Comparison of ENCODE assay signal across 8 mouse cellular contexts in the genomic region with DNA sequence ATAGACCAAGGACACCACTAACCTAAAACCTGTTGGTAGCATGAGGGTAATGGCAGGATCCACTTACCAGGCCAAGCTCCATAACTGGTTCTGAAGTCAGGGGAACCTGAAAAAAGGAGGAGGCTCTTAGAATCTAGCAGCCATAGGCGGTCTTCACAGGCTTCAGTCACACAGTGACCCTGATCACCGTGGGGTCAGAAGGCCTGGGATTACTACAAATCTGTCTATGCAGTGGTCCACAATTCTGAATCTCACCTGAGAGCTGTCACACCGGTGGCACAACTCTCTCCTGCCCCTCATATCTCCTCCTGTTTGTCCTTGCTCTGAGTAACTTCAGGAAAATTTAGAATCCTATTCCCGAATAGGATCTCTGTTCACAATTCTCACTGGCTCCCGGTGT. TPM values are rescaled to one million over a fixed set of nuclear protein-coding genes. Genes with fewer than 3 reads are reported as not detected.
DNase-seq lines count a peak whose midpoint lies in the region; ATAC-seq and TF ChIP-seq lines count a peak whose summit lies in the region.

No protein-coding gene starts in this region.

- DNase-seq in heart, adult 9 months (ENCODE audit: low spot score in 2 of 2), result no peak
- DNase-seq in ES-E14 (ENCODE audit: low read depth, low spot score), result no peak
- no peak for DNase-seq in liver, embryonic 14.5 days (ENCODE audit: low read depth in 3 of 3, low spot score in 3 of 3)
- no peak for DNase-seq in gastrocnemius, adult 18-20 months (ENCODE audit: low spot score)
- no peak for DNase-seq in T-cell, adult 2 months (ENCODE audit: low spot score)
- no peak for DNase-seq in B cell, adult 2 months

- WGBS in heart, embryonic 13.5 days, result 52% methylated on average over 5 of the region's 5 CpGs
- WGBS in forebrain, embryonic 13.5 days, result 55% methylated on average over 5 of the region's 5 CpGs
- 50% methylated on average over 5 of the region's 5 CpGs for WGBS in liver, embryonic 14.5 days (ENCODE audit: insufficient replicate concordance)

- peaks cover 15% of the 10 kb centered on the region for H3K36me3 ChIP-seq in heart, embryonic 13.5 days
- H3K36me3 ChIP-seq in ES-E14 (ENCODE audit: control insufficient read depth, insufficient read depth, low read length, poor library complexity, severe bottlenecking), result no peaks in the 10 kb centered on the region
- H3K36me3 ChIP-seq in forebrain, embryonic 13.5 days (ENCODE audit: poor library complexity, severe bottlenecking), result peaks cover 24% of the 10 kb centered on the region
- H3K36me3 ChIP-seq in liver, embryonic 14.5 days (replicated peaks; ENCODE audit: control insufficient read depth, insufficient read depth, low read depth), result no peaks in the 10 kb centered on the region

- no peaks in the 10 kb centered on the region for H3K27me3 ChIP-seq in heart, embryonic 13.5 days (replicated peaks)
- H3K27me3 ChIP-seq in forebrain, embryonic 13.5 days, result no peaks in the 10 kb centered on the region
- no peaks in the 10 kb centered on the region for H3K27me3 ChIP-seq in liver, embryonic 14.5 days (ENCODE audit: control insufficient read depth, insufficient read depth, low read length)

- peaks cover 11% of the 10 kb centered on the region for H3K4me1 ChIP-seq in heart, embryonic 13.5 days
- 0 out of 4 replicates have a peak, but pooled peaks cover 0 to 2% of the 10 kb centered on the region in 2 experiments for H3K4me1 ChIP-seq in ES-E14 (ENCODE audit: control insufficient read depth in 2 of 2, insufficient read depth in 2 of 2, low read length in 2 of 2, poor library complexity in 1 of 2)
- H3K4me1 ChIP-seq in forebrain, embryonic 13.5 days, result peaks cover 11% of the 10 kb centered on the region
- peaks cover 0 to 3% of the 10 kb centered on the region in 2 experiments; a peak in 1 of 4 replicates for H3K4me1 ChIP-seq in liver, embryonic 14.5 days (replicated peaks; ENCODE audit: control insufficient read depth in 2 of 2, insufficient read depth in 2 of 2, low read length in 1 of 2)

- peak overlapping the region; percentile 77 for H3K4me2 ChIP-seq in heart, embryonic 13.5 days
- H3K4me2 ChIP-seq in forebrain, embryonic 13.5 days, result peak overlapping the region; percentile 72
- peak overlapping the region; percentile 68 for H3K4me2 ChIP-seq in liver, embryonic 14.5 days (ENCODE audit: low read depth)

- H3K27ac ChIP-seq in heart, embryonic 13.5 days (replicated peaks), result peak overlapping the region; percentile 59
- H3K27ac ChIP-seq in ES-E14 (ENCODE audit: insufficient read depth, low read depth, low read length, poor library complexity, severe bottlenecking), result no peak overlapping the region
- H3K27ac ChIP-seq in forebrain, embryonic 13.5 days, result no peak overlapping the region
- no peak overlapping the region for H3K27ac ChIP-seq in liver, embryonic 14.5 days

- no peaks in the 10 kb centered on the region for H3K9me3 ChIP-seq in heart, embryonic 13.5 days
- no peaks in the 10 kb centered on the region for H3K9me3 ChIP-seq in ES-E14 (ENCODE audit: control insufficient read depth, insufficient read depth, low read depth, low read length)
- H3K9me3 ChIP-seq in forebrain, embryonic 13.5 days (replicated peaks), result no peaks in the 10 kb centered on the region
- no peaks in the 10 kb centered on the region for H3K9me3 ChIP-seq in liver, embryonic 14.5 days (ENCODE audit: control insufficient read depth, low read length)

- H3K9ac ChIP-seq in heart, embryonic 13.5 days, result peak overlapping the region; percentile 89
- H3K9ac ChIP-seq in ES-E14 (ENCODE audit: insufficient read depth, low read depth, low read length, poor library complexity, severe bottlenecking), result no peak overlapping the region
- H3K9ac ChIP-seq in forebrain, embryonic 13.5 days, result peak overlapping the region; percentile 79
- H3K9ac ChIP-seq in liver, embryonic 14.5 days (replicated peaks), result peak overlapping the region; percentile 65

- in situ Hi-C loops in ES-E14 (cut with MboI; ENCODE audit: low sequenced_read_pairs in 2 of 2, unreplicated experiment in 2 of 2), result no loop called here

- no peak for TF ChIP-seq EP300 in liver, embryonic 14.5 days (IDR thresholded peaks at IDR 0.05; ENCODE audit: low read depth)

- H3K4me3 ChIP-seq in heart, embryonic 13.5 days, result peak overlapping the region; percentile 75
- peak overlapping the region; percentile 72 to 99; a peak in 2 of 4 replicates for H3K4me3 ChIP-seq in ES-E14 (ENCODE audit: insufficient read depth in 1 of 2, low read depth in 1 of 2, low read length in 2 of 2, poor library complexity in 1 of 2, severe bottlenecking in 1 of 2)
- H3K4me3 ChIP-seq in forebrain, embryonic 13.5 days, result peak overlapping the region; percentile 53
- H3K4me3 ChIP-seq in liver, embryonic 14.5 days (ENCODE audit: insufficient read depth in 1 of 2, low read depth in 2 of 2, low read length in 2 of 2), result peak overlapping the region; percentile 54 to 91; a peak in 3 of 4 replicates

- no peak for TF ChIP-seq CTCF in liver, embryonic 14.5 days (IDR thresholded peaks at IDR 0.05; ENCODE audit: low read depth)

- ATAC-seq in heart, embryonic 13.5 days (ENCODE audit: extremely low read depth, insufficient number of reproducible peaks, low FRiP score, low TSS enrichment), result no peak
- ATAC-seq in forebrain, embryonic 13.5 days, result peak; percentile 13; the same call in 1 of the 2 replicates
- ATAC-seq in liver, embryonic 14.5 days (ENCODE audit: insufficient read depth), result no peak

TF ChIP-seq in ES-E14, 5 proteins besides CTCF, POLR2A, EP300 and RAD21:
- no peak for TF ChIP-seq ZC3H11A (IDR thresholded peaks at IDR 0.05; ENCODE audit: borderline replicate concordance, low read depth, low read length)

RNA-seq across cellular contexts. Expression of a gene that starts 0.8 kb away (rescaled TPM):
- polyA plus RNA-seq in heart, embryonic 13.5 days (2015; fragmentation: Nextera tagmentation; extraction: Ambion mirVana), result 2.4 and 2.9 TPM in 2 replicates
- total RNA-seq in ES-E14 (2012; rRNA removed), result 2.4 and 2.5 TPM in 2 replicates
- polyA plus RNA-seq in forebrain, embryonic 13.5 days (2015; fragmentation: Nextera tagmentation; extraction: Ambion mirVana), result 5.5 and 6.9 TPM in 2 replicates
- polyA plus RNA-seq in liver, embryonic 14.5 days (2012; rRNA removed), result 0.28 and 0.35 TPM in 2 replicates
- 0.55 and 1.1 TPM in 2 replicates for polyA plus RNA-seq in liver, embryonic 14.5 days (2014; fragmentation: Nextera tagmentation; extraction: Ambion mirVana)
- total RNA-seq in gastrocnemius, adult 18-20 months (2021), result 1 to 10 TPM; 1.2 to 1.6 TPM

RNA-seq across cellular contexts. Expression of a gene that starts 52.7 kb away (rescaled TPM):
- not detected in 2 replicates for polyA plus RNA-seq in heart, embryonic 13.5 days (2015; fragmentation: Nextera tagmentation; extraction: Ambion mirVana)
- not detected in 2 replicates for total RNA-seq in ES-E14 (2012; rRNA removed)
- not detected in 2 replicates for polyA plus RNA-seq in forebrain, embryonic 13.5 days (2015; fragmentation: Nextera tagmentation; extraction: Ambion mirVana)
- not detected in 2 replicates for polyA plus RNA-seq in liver, embryonic 14.5 days (2012; rRNA removed)
- not detected in 2 replicates for polyA plus RNA-seq in liver, embryonic 14.5 days (2014; fragmentation: Nextera tagmentation; extraction: Ambion mirVana)
- not detected for total RNA-seq in gastrocnemius, adult 18-20 months (2021)

RNA-seq across cellular contexts. Expression of a gene that starts 56.4 kb away (rescaled TPM):
- polyA plus RNA-seq in heart, embryonic 13.5 days (2015; fragmentation: Nextera tagmentation; extraction: Ambion mirVana), result 13.2 and 13.9 TPM in 2 replicates
- 8.3 and 10.3 TPM in 2 replicates for total RNA-seq in ES-E14 (2012; rRNA removed)
- polyA plus RNA-seq in forebrain, embryonic 13.5 days (2015; fragmentation: Nextera tagmentation; extraction: Ambion mirVana), result 48.8 and 50.7 TPM in 2 replicates
- 0.89 and 1.3 TPM in 2 replicates for polyA plus RNA-seq in liver, embryonic 14.5 days (2012; rRNA removed)
- 3.3 and 3.6 TPM in 2 replicates for polyA plus RNA-seq in liver, embryonic 14.5 days (2014; fragmentation: Nextera tagmentation; extraction: Ambion mirVana)
- total RNA-seq in gastrocnemius, adult 18-20 months (2021), result 1 to 10 TPM; 4.5 to 4.8 TPM
